In genomic region chr16:42772640-42773039, GRCm38 (mm10) we compare ENCODE assay signal across 13 mouse cellular contexts.
"Had no signal": no experiment of that assay in that cellular context is flagged by ENCODE, and none has a peak within 500 bp of the region (broad histone marks: within the 10 kb centered on the region; RNA-seq: fewer than 3 reads in every experiment).

No protein-coding gene starts in this region.

- H3K27ac ChIP-seq: liver, embryonic 14.5 days; lung, embryonic 15.5 days; midbrain, embryonic 10.5 days; midbrain, embryonic 12.5 days; neural tube, embryonic 12.5 days had no signal

- H3K27me3 ChIP-seq: lung, embryonic 15.5 days; midbrain, embryonic 12.5 days; neural tube, embryonic 12.5 days had no signal

- H3K36me3 ChIP-seq: lung, embryonic 15.5 days; midbrain, embryonic 10.5 days; midbrain, embryonic 12.5 days; neural tube, embryonic 12.5 days had no signal

- H3K4me2 ChIP-seq: lung, embryonic 15.5 days; midbrain, embryonic 12.5 days; neural tube, embryonic 12.5 days had no signal

- H3K4me1 ChIP-seq: lung, embryonic 15.5 days; midbrain, embryonic 12.5 days; neural tube, embryonic 12.5 days had no signal

- H3K9me3 ChIP-seq: lung, embryonic 15.5 days; midbrain, embryonic 10.5 days; midbrain, embryonic 12.5 days had no signal

- DNase-seq: lung, adult 2 months; lung, postnatal 14 days; midbrain, embryonic 14.5 days; right cerebral cortex, postnatal 14 days; spleen, adult 18-20 months; thymus, adult 18-20 months; thymus, postnatal 14 days; thymus, postnatal 36 days had no signal

- H3K9ac ChIP-seq: liver, embryonic 14.5 days; lung, embryonic 15.5 days; midbrain, embryonic 12.5 days; neural tube, embryonic 12.5 days had no signal

- H3K4me3 ChIP-seq: lung, embryonic 15.5 days; midbrain, embryonic 10.5 days; midbrain, embryonic 12.5 days; neural tube, embryonic 12.5 days had no signal
